Mouse (Mus musculus) frontal cortex, adult (tissue): ENCODE measurements around the gene Rbms3.
A peak's percentile ranks its signal among the peaks of the same experiment; 100 is the strongest.

Experiments
- ATAC-seq: cut with Nextera tagmentation; 2 replicates; pipeline ENCODE4 v1.9.2; 2017; ENCODE audit warnings: mild to moderate bottlenecking, moderate library complexity, mixed read lengths; ENCODE audit not compliant: low TSS enrichment

The Rbms3 gene

GRCm38 (mm10) chr9:117048641-117049040, 581.1 kb downstream of the Rbms3 start:
- ATAC-seq: peak; percentile 95

- ATAC-seq: no peak
Observed at GRCm38 (mm10) chr9:117041993-117042366, 587.7 kb downstream of the Rbms3 start.

GRCm38 (mm10) chr9:117041291-117041992, 588.3 kb downstream of the Rbms3 start:
- ATAC-seq: no peak

GRCm38 (mm10) chr9:117039941-117040453, 589.7 kb downstream of the Rbms3 start:
- no peak for ATAC-seq

DNA sequence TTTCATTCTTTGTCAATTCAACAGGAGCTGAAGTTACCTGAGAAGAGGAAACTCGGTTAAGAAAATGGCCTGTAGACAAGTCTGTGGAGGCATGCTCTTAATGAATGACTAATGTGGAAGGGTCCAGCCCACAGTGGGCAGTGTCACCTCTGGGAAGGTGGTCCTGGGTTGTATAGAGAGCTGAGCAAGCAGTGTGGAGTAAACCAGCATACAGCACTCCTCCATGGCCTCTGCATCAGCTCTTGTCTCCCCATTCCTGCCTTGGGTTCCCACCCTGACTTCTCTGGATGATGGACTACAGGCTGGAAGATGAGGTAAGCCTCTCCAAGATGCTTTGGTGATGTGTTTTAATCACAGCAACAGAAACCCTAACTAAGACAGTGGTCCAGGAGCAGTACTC, 597.0 kb downstream of the Rbms3 start:
- no peak for ATAC-seq

DNA sequence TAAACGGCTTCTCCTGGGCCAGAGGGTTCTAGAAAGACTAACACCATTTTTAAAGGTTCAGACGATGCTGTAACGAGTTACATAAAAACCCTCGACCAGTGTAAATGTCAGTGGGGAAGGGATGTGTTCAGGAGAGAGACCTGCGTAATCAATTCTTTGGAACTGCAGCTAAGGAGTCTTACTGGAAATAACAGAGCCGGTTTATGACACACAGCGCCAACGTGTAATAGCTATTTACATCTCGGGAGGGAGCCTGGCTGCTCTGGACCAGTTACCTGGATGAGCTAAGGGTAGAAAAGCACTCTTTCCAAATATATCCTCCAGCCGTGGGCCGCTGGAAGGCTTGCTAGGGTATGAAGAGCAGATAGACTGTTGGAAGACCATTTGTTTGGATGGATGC, 598.5 kb downstream of the Rbms3 start:
- ATAC-seq: no peak

- no peak for ATAC-seq
Observed at GRCm38 (mm10) chr9:117030837-117031236, 598.9 kb downstream of the Rbms3 start.

DNA sequence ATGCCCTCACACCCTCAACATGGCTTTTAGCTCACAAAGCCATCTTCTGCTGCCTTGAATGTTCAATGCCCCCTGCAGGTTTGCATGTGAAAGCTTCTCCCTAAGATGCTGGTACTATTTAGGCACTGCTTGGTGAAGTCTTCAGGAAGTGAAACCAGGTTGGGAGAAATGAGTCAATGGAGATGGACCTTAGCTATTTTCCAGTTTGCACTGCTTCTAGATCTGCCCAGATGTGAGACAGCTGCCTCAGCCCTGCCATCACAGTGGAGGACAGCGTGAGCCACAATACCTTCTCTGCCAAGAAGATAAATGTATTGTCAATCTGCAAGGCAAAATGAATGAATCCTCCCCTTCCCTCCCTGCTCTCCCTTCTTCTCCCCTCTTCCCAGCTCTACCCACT, 599.8 kb downstream of the Rbms3 start:
- ATAC-seq: no peak

GRCm38 (mm10) chr9:117028586-117028985, 601.1 kb downstream of the Rbms3 start:
- no peak for ATAC-seq

GRCm38 (mm10) chr9:117022086-117022485, 607.6 kb downstream of the Rbms3 start:
- ATAC-seq: no peak

- ATAC-seq: no peak
Observed at GRCm38 (mm10) chr9:117021506-117021905, 608.2 kb downstream of the Rbms3 start.

- ATAC-seq: no peak
Observed at GRCm38 (mm10) chr9:117020216-117020615, 609.5 kb downstream of the Rbms3 start.

DNA sequence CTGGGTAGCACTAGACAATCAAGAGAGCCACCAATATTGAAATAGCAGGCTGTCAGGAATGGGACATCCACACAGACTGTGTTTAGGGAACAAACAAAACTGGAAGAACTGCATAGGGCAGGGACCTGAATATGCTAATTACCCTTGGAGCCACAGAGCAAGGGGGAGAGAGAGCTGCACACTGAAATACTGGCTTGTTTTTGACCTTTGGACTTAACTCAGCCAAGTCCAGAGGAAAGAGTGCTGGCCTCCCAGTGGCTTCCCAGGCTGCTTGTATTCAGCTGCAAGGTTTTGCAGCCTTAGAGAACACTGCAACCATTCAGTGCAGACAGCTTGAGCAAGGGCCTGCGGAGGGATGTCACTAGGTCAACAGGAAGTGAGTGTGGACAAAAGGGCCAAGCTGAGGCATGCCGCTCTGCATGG, 611.0 kb downstream of the Rbms3 start:
- ATAC-seq: 0 out of 2 replicates have a peak, but pooled peaks have one; percentile 47

- ATAC-seq: no peak
Observed at GRCm38 (mm10) chr9:117018301-117018700, 611.4 kb downstream of the Rbms3 start.

DNA sequence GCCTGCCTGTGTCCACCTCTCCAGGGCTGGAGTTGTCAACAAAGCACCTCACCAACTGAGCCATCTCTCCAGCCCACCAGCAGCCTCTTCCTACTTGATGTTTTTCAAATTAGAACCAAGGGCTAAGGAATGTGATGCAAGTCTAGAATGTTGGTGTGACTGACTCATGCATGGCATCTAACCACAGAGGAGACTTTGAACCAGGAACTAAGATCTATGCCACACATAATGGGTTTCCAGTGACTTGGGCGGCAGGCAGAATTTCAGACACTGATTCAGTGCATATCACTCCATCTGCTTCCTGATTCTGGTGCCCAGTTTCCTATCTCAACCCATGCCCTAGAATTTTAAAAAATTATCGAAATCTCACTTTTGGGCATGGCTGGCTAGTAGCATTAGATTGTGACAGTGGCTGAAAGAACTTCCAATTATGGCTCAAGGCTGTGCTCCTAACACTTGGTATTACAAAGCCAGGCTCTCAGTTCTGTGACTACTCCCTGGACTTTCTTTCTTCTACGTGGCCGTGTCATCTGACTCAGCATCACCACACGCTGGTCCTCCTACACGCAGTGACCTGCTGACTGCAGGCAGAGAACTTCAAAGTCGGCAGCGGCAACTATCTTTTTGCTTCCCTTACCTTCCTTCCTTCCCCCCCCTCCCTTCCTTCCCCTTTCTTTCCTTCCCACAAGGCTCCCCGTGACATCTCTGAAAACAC, 613.0 kb downstream of the Rbms3 start:
- ATAC-seq: no peak

GRCm38 (mm10) chr9:117013386-117013785, 616.3 kb downstream of the Rbms3 start:
- ATAC-seq: no peak

GRCm38 (mm10) chr9:117010801-117011200, 618.9 kb downstream of the Rbms3 start:
- no peak for ATAC-seq

DNA sequence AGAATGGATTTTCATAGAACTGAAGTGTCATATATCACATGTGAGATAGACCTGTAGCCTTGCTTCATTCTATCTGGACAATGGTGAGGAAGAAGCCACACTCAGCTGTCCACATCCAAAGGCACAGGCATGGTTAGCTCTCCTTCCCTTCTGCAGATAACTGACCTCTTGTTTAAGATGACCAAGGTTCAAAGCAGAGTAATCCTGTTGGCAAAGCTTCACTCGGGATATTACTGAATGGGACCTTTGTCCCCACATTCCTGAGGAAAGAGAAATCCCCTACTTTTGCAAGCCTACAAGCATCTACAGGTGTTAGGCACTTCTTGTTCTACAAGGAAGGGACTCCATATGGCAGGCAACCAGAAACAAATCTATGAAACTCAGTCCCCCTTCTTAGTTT, 621.5 kb downstream of the Rbms3 start:
- ATAC-seq: no peak

DNA sequence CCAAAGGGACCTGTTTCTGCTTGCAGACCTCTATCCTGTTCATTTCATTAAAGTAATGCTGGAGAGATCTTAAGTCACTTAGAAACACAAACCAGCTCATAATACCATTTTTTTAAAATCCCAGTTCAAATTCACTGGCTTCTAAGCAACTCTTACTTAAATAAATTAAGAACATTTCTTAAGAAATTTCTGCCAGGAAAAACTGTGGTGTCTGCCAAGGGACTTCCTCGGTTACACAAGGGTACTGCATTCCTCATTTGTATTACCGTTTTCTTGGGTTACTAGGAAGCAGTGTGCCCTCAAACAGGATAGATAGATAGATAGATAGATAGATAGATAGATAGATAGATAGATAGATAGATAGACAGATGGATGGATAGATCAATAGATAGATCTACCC, 627.6 kb downstream of the Rbms3 start:
- ATAC-seq: no peak

GRCm38 (mm10) chr9:116999186-116999585, 630.5 kb downstream of the Rbms3 start:
- no peak for ATAC-seq

- no peak for ATAC-seq
Observed at GRCm38 (mm10) chr9:116990321-116990720, 639.4 kb downstream of the Rbms3 start.

- no peak for ATAC-seq
Observed at GRCm38 (mm10) chr9:116980801-116981200, 648.9 kb downstream of the Rbms3 start.

GRCm38 (mm10) chr9:116977428-116977827, 652.3 kb downstream of the Rbms3 start:
- ATAC-seq: no peak
